Mouse (Mus musculus) layer of hippocampus, adult 2 months (tissue): ENCODE measurements around the gene Xbp1. TPM values are rescaled to one million over a fixed set of nuclear protein-coding genes. Genes with fewer than 3 reads are reported as not detected.
"Not testable (repeated sequence)": the region's sequence is repeated elsewhere in the genome, so short reads cannot be mapped to it uniquely, and the experiment has no call there.

Source experiments
- DNase-seq, 2 experiments: peaks; one replicate each; pipeline ENCODE4 v3.0.0; 2022; ENCODE audit warnings: low spot score in 2 of 2
- H3K27ac ChIP-seq: fragments of 200-600 bp; 2 replicates; pipeline ENCODE4 v1.8.1; 2022
- H3K4me3 ChIP-seq: fragments of 200-600 bp; 2 replicates; pipeline ENCODE4 v1.8.1; 2022; ENCODE audit warnings: mild to moderate bottlenecking
- CTCF ChIP-seq: fragments of 200-600 bp; conservative IDR thresholded peaks from 2 replicates; pipeline ENCODE4 v1.8.1; 2022; ENCODE audit warnings: antibody characterized with exemption, mild to moderate bottlenecking, moderate library complexity
- total RNA-seq, 2 experiments: library from RNA; stranded (reverse); gene quantifications; 2 replicates each; pipeline ENCODE4 v1.2.3; 2021

Xbp1 gene
- total RNA-seq, 2 experiments from 2014 or later: 87.6 to 94.5 TPM

- TF ChIP-seq CTCF: no peak
- H3K27ac ChIP-seq: no peak overlapping the region
- no peak for DNase-seq
- no peak overlapping the region for H3K4me3 ChIP-seq
Observed at GRCm38 (mm10) chr11:5510099-5510391, 10.4 kb upstream of the Xbp1 start.

GRCm38 (mm10) chr11:5510686-5511085 lies 9.8 kb upstream of the Xbp1 start:
- H3K4me3 ChIP-seq, DNase-seq, H3K27ac ChIP-seq: not testable (repeated sequence)

- no peak overlapping the region for H3K4me3 ChIP-seq
- DNase-seq: no peak
- TF ChIP-seq CTCF: no peak
- H3K27ac ChIP-seq: no peak overlapping the region
Observed at GRCm38 (mm10) chr11:5512099-5512725, 8.2 kb upstream of the Xbp1 start.

GRCm38 (mm10) chr11:5512961-5513360 lies 7.5 kb upstream of the Xbp1 start:
- no peak overlapping the region for H3K27ac ChIP-seq
- no peak overlapping the region for H3K4me3 ChIP-seq
- TF ChIP-seq CTCF: no peak
- no peak for DNase-seq

GRCm38 (mm10) chr11:5514091-5514490 lies 6.4 kb upstream of the Xbp1 start:
- no peak for TF ChIP-seq CTCF
- Histone ChIP-seq H3K27ac (no peak overlapping the region), H3K4me3 (no peak overlapping the region)
- no peak for DNase-seq

- H3K4me3 ChIP-seq: no peak overlapping the region
- H3K27ac ChIP-seq: no peak overlapping the region
- TF ChIP-seq CTCF: no peak
- DNase-seq: no peak
Observed at GRCm38 (mm10) chr11:5515196-5515595, 5.3 kb upstream of the Xbp1 start.

- no peak for DNase-seq
- Histone ChIP-seq H3K27ac (no peak overlapping the region), H3K4me3 (no peak overlapping the region)
- TF ChIP-seq CTCF: no peak
Observed at GRCm38 (mm10) chr11:5515655-5516054, 4.8 kb upstream of the Xbp1 start.

- Histone ChIP-seq H3K27ac (no peak overlapping the region), H3K4me3 (no peak overlapping the region)
- no peak for TF ChIP-seq CTCF
- no peak for DNase-seq
Observed at GRCm38 (mm10) chr11:5516151-5516550, 4.3 kb upstream of the Xbp1 start.

GRCm38 (mm10) chr11:5516617-5517016 lies 3.8 kb upstream of the Xbp1 start:
- no peak for TF ChIP-seq CTCF
- H3K27ac ChIP-seq: no peak overlapping the region

GRCm38 (mm10) chr11:5517346-5517745 lies 3.1 kb upstream of the Xbp1 start:
- no peak for DNase-seq
- Histone ChIP-seq H3K27ac (no peak overlapping the region), H3K4me3 (no peak overlapping the region)
- no peak for TF ChIP-seq CTCF

More at GRCm38 (mm10) chr11:5516617-5517016, 3.8 kb upstream of the Xbp1 start:
- DNase-seq: no peak
- no peak overlapping the region for H3K4me3 ChIP-seq

- Histone ChIP-seq H3K27ac (peak overlapping the region; percentile 98; the same call in 1 of the 2 replicates), H3K4me3 (no peak overlapping the region)
- DNase-seq: no peak
- TF ChIP-seq CTCF: no peak
Observed at GRCm38 (mm10) chr11:5519681-5520080, 778 bp upstream of the Xbp1 start.

- peak overlapping the region; percentile 98 for H3K27ac ChIP-seq
Observed at GRCm38 (mm10) chr11:5521266-5521515, 732 bp downstream of the Xbp1 start.

GRCm38 (mm10) chr11:5521516-5522291 lies 1.2 kb downstream of the Xbp1 start:
- H3K4me3 ChIP-seq: peak overlapping the region; percentile 99
- H3K27ac ChIP-seq: peak overlapping the region; percentile 98
- peak; percentile 57 to 81 for DNase-seq
- TF ChIP-seq CTCF: peak; percentile 77

More at GRCm38 (mm10) chr11:5521266-5521515, 732 bp downstream of the Xbp1 start:
- no peak for DNase-seq
- no peak for TF ChIP-seq CTCF
- H3K4me3 ChIP-seq: peak overlapping the region; percentile 99

GRCm38 (mm10) chr11:5522798-5523415 lies 2.4 kb downstream of the Xbp1 start:
- DNase-seq: no peak
- TF ChIP-seq CTCF: no peak
- H3K27ac ChIP-seq: 0 out of 2 replicates have a peak overlapping the region, but pooled peaks have one; percentile 98
- no peak overlapping the region; the same call in 1 of the 2 replicates for H3K4me3 ChIP-seq
